Mouse (Mus musculus): ENCODE measurements around the gene Dlg2.

- TF ChIP-seq POLR2A (IDR thresholded peaks at IDR 0.05; ENCODE audit: low read depth, low read length): no peak
- no peak for TF ChIP-seq CTCF (IDR thresholded peaks at IDR 0.05; ENCODE audit: extremely low read depth, insufficient read depth, insufficient read length, insufficient replicate concordance)
Observed at GRCm38 (mm10) chr7:91919099-91919498, 1442.6 kb downstream of the Dlg2 start.
